Mouse (Mus musculus) intestine, postnatal 0 days (tissue): ENCODE measurements at regions not wholly inside any gene's neighbourhood (a gene's known extent, or its start where the extent isn't known, plus 50 kb on each side); places are given as distances from the start of the nearest gene placed in this dataset.

Experiments used
- ATAC-seq: fragments of 200-750 bp; cut with Nextera tagmentation; 2 replicates; pipeline ENCODE4 v1.8.0; 2017; ENCODE audit warnings: mild to moderate bottlenecking, moderate TSS enrichment, moderate library complexity
- H3K27ac ChIP-seq: fragments of 300-500 bp; sonication (generic); 2 replicates; pipeline ENCODE4 v1.5.1; 2014; ENCODE audit warnings: mild to moderate bottlenecking, low read depth, low read length, moderate library complexity
- H3K27me3 ChIP-seq: fragments of 300-500 bp; sonication (generic); replicated peaks from 2 replicates; pipeline ENCODE4 v1.6.1; 2014; ENCODE audit warnings: low read length, mixed read lengths; ENCODE audit not compliant: control insufficient read depth, insufficient read depth
- H3K36me3 ChIP-seq: fragments of 300-500 bp; sonication (generic); 2 replicates; pipeline ENCODE4 v1.6.1; 2014; ENCODE audit warnings: mild to moderate bottlenecking, moderate library complexity; ENCODE audit not compliant: control insufficient read depth, insufficient read depth
- H3K4me1 ChIP-seq: fragments of 300-500 bp; sonication (generic); replicated peaks from 2 replicates; pipeline ENCODE4 v1.6.1; 2014; ENCODE audit warnings: antibody characterized with exemption, low read length, mixed read lengths; ENCODE audit not compliant: control insufficient read depth, insufficient read depth
- H3K4me2 ChIP-seq: fragments of 300-500 bp; sonication (generic); replicated peaks from 2 replicates; pipeline ENCODE4 v1.6.1; 2014; ENCODE audit warnings: low read depth, mild to moderate bottlenecking, moderate library complexity
- H3K4me3 ChIP-seq: fragments of 300-500 bp; sonication (generic); 2 replicates; pipeline ENCODE4 v1.5.1; 2014; ENCODE audit warnings: low read depth, low read length
- H3K9ac ChIP-seq: fragments of 300-500 bp; sonication (generic); 2 replicates; pipeline ENCODE4 v1.6.1; 2014; ENCODE audit warnings: mild to moderate bottlenecking, low read depth, low read length
- H3K9me3 ChIP-seq: fragments of 300-500 bp; sonication (generic); 2 replicates; pipeline ENCODE4 v1.6.1; 2016; ENCODE audit warnings: mixed run types; ENCODE audit not compliant: control insufficient read depth
- CTCF ChIP-seq: sonication (generic); IDR thresholded peaks from 2 replicates; pipeline ENCODE4 v1.5.1; 2016; ENCODE audit warnings: low read depth, mild to moderate bottlenecking, control low read depth, antibody characterized with exemption, moderate library complexity
- WGBS: fragments of 180-500 bp; shearing (Covaris S2); extraction: QIAGEN DNeasy Blood & Tissue Kit; methylation state at CpG from one replicate; pipeline ENCODE4 v1.1.7; 2014; 5-methylcytosine and 5-hydroxymethylcytosine counted together

- Histone ChIP-seq H3K4me1 (peaks cover 4% of the 10 kb centered on the region; the same call in 1 of the 2 replicates), H3K36me3 (no peaks in the 10 kb centered on the region), H3K4me3 (no peak overlapping the region), H3K4me2 (peak overlapping the region; percentile 17; the same call in 1 of the 2 replicates), H3K9me3 (no peaks in the 10 kb centered on the region), H3K27me3 (0 out of 2 replicates have a peak, but pooled peaks cover 3% of the 10 kb centered on the region), H3K27ac (no peak overlapping the region), H3K9ac (no peak overlapping the region)
- TF ChIP-seq CTCF, result peak; percentile 59
- no peak for ATAC-seq
- WGBS, result 29% methylated on average over 17 of the region's 17 CpGs
These were observed 52.3 kb upstream of the Cux1 start for GRCm38 (mm10) chr5:136619315-136620231.

- no peak overlapping the region for H3K27ac ChIP-seq
- no peaks in the 10 kb centered on the region for H3K9me3 ChIP-seq
- no peak overlapping the region for H3K9ac ChIP-seq
- no peak for TF ChIP-seq CTCF
- 40% methylated on average over 12 of the region's 12 CpGs for WGBS
- H3K4me2 ChIP-seq, result no peak overlapping the region; the same call in 1 of the 2 replicates
- no peaks in the 10 kb centered on the region for H3K36me3 ChIP-seq
- H3K4me1 ChIP-seq, result peaks cover 4% of the 10 kb centered on the region; the same call in 1 of the 2 replicates
- 0 out of 2 replicates have a peak, but pooled peaks cover 3% of the 10 kb centered on the region for H3K27me3 ChIP-seq
- no peak for ATAC-seq
- H3K4me3 ChIP-seq, result no peak overlapping the region
These were observed 52.9 kb upstream of the Cux1 start for GRCm38 (mm10) chr5:136620234-136620633.

- H3K4me3 ChIP-seq, result no peak overlapping the region
- H3K36me3 ChIP-seq, result no peaks in the 10 kb centered on the region
- H3K9ac ChIP-seq, result no peak overlapping the region
- H3K4me1 ChIP-seq, result peaks cover 4% of the 10 kb centered on the region; the same call in 1 of the 2 replicates
- WGBS, result 71% methylated on average over 4 of the region's 4 CpGs
- H3K27me3 ChIP-seq, result 0 out of 2 replicates have a peak, but pooled peaks cover 3% of the 10 kb centered on the region
- no peak for ATAC-seq
- no peak overlapping the region for H3K27ac ChIP-seq
- no peak overlapping the region for H3K4me2 ChIP-seq
- no peak for TF ChIP-seq CTCF
- H3K9me3 ChIP-seq, result no peaks in the 10 kb centered on the region
These were observed 54.2 kb upstream of the Cux1 start for GRCm38 (mm10) chr5:136621336-136622125.

- Histone ChIP-seq H3K9me3 (no peaks in the 10 kb centered on the region), H3K4me3 (no peak overlapping the region), H3K27me3 (0 out of 2 replicates have a peak, but pooled peaks cover 3% of the 10 kb centered on the region), H3K9ac (no peak overlapping the region), H3K27ac (no peak overlapping the region), H3K36me3 (no peaks in the 10 kb centered on the region), H3K4me1 (peaks cover 4% of the 10 kb centered on the region; the same call in 1 of the 2 replicates), H3K4me2 (no peak overlapping the region)
- no peak for ATAC-seq
- 44% methylated on average over 2 of the region's 2 CpGs for WGBS
- TF ChIP-seq CTCF, result no peak
These were observed 54.9 kb upstream of the Cux1 start for GRCm38 (mm10) chr5:136622152-136622551.

GRCm38 (mm10) chr5:136622721-136623542 lies 55.6 kb upstream of the Cux1 start:
- peak; percentile 85 for TF ChIP-seq CTCF
- Histone ChIP-seq H3K9ac (peak overlapping the region; percentile 31; the same call in 1 of the 2 replicates), H3K4me2 (peak overlapping the region; percentile 72), H3K4me1 (peaks cover 4% of the 10 kb centered on the region; the same call in 1 of the 2 replicates), H3K27ac (no peak overlapping the region), H3K9me3 (no peaks in the 10 kb centered on the region), H3K36me3 (no peaks in the 10 kb centered on the region), H3K27me3 (0 out of 2 replicates have a peak, but pooled peaks cover 3% of the 10 kb centered on the region), H3K4me3 (peak overlapping the region; percentile 34)
- ATAC-seq, result peak; percentile 61
- WGBS, result 3% methylated on average over 43 of the region's 43 CpGs
